Mouse (Mus musculus): ENCODE results near the gene Pomp.

- TF ChIP-seq CTCF (IDR thresholded peaks at IDR 0.05; ENCODE audit: low read depth) (no peak), EP300 (IDR thresholded peaks at IDR 0.05; ENCODE audit: low read depth) (no peak)
Observed at GRCm38 (mm10) chr5:147860076-147860448, 199 bp upstream of the Pomp start.
